Mouse (Mus musculus): ENCODE results near the gene Arsk.
A peak's percentile ranks its signal among the peaks of the same experiment; 100 is the strongest.

- TF ChIP-seq CTCF (IDR thresholded peaks at IDR 0.05; ENCODE audit: insufficient read depth, low read length) (no peak), POLR2A (IDR thresholded peaks at IDR 0.05; ENCODE audit: borderline replicate concordance, extremely low read depth, low read depth, low read length) (peak; percentile 86)
Observed at GRCm38 (mm10) chr13:76017974-76018843, 80.3 kb downstream of the Arsk start, which contains the start of gene Rfesd.

All from lung, adult 2 months (tissue).